Mouse (Mus musculus): ENCODE results near the gene Olfr263.

GRCm38 (mm10) chr13:21160041-21160511, 30.6 kb downstream of the Olfr263 start:
- TF ChIP-seq POLR2A (IDR thresholded peaks at IDR 0.05; ENCODE audit: borderline replicate concordance, insufficient read depth, low read length) (no peak), CTCF (IDR thresholded peaks at IDR 0.05; ENCODE audit: borderline replicate concordance, insufficient read depth, low read depth, low read length) (no peak)
